ENCODE assay signal across 9 mouse cellular contexts in genomic region chr2:120562859-120563234, GRCm38 (mm10). TPM values are rescaled to one million over a fixed set of nuclear protein-coding genes. Genes with fewer than 3 reads are reported as not detected.
A peak's percentile ranks its signal among the peaks of the same experiment; 100 is the strongest.
DNase-seq lines count a peak whose midpoint lies in the region; ATAC-seq and TF ChIP-seq lines count a peak whose summit lies in the region.
"Had no signal": no experiment of that assay in that cellular context is flagged by ENCODE, and none has a peak within 500 bp of the region (broad histone marks: within the 10 kb centered on the region; RNA-seq: fewer than 3 reads in every experiment).

No protein-coding gene starts in this region.

- H3K4me3 ChIP-seq in heart, adult 2 months, result peak overlapping the region; percentile 100
- peak overlapping the region; percentile 94 for H3K4me3 ChIP-seq in C2C12 (ENCODE audit: insufficient read depth, poor library complexity, severe bottlenecking)
- peak overlapping the region; percentile 69 for H3K4me3 ChIP-seq in forebrain, embryonic 15.5 days
- H3K4me3 ChIP-seq in liver, embryonic 16.5 days (ENCODE audit: low read depth, low read length), result peak overlapping the region; percentile 93

- no peak for ATAC-seq in forebrain, embryonic 15.5 days (replicated peaks)
- ATAC-seq in liver, embryonic 16.5 days (ENCODE audit: low read depth), result no peak

- no peak for DNase-seq in heart, adult 2 months
- DNase-seq in heart, adult 11 months, result no peak
- DNase-seq in ovary, adult 18-20 months (ENCODE audit: low spot score), result no peak
- DNase-seq in left cerebral cortex, adult 18-20 months (ENCODE audit: low spot score in 2 of 2), result no peak
- no peak for DNase-seq in retina, embryonic 14.5 days (ENCODE audit: low spot score)
- DNase-seq: cerebellum, adult 8-10 months had no signal

- no peak for TF ChIP-seq CTCF in heart, adult 2 months (IDR thresholded peaks at IDR 0.05)
- TF ChIP-seq CTCF in C2C12 (IDR thresholded peaks at IDR 0.05; ENCODE audit: control insufficient read depth, insufficient read depth, insufficient read length), result no peak

- intact Hi-C loops in heart, adult 2 months (cut with DNase I), result loop anchor here (2.0 kb wide), 1 partner anchor 46 kb away; the partner anchor contains the start of genes Haus2 and Lrrc57

- no peaks in the 10 kb centered on the region for H3K27me3 ChIP-seq in heart, adult 2 months (ENCODE audit: control insufficient read depth, insufficient read depth, low read length)
- no peaks in the 10 kb centered on the region for H3K27me3 ChIP-seq in C2C12 (ENCODE audit: control insufficient read depth, insufficient read depth, insufficient read length)
- no peaks in the 10 kb centered on the region for H3K27me3 ChIP-seq in forebrain, embryonic 15.5 days
- no peaks in the 10 kb centered on the region for H3K27me3 ChIP-seq in liver, embryonic 16.5 days (ENCODE audit: control insufficient read depth, insufficient read depth, low read depth, low read length)

- H3K79me2 ChIP-seq in heart, adult 2 months (replicated peaks; ENCODE audit: control insufficient read depth, insufficient read depth, low read length), result peaks cover 7% of the 10 kb centered on the region
- peaks cover 61% of the 10 kb centered on the region for H3K79me2 ChIP-seq in C2C12 (ENCODE audit: control insufficient read depth, insufficient read depth)

- H3K4me2 ChIP-seq in forebrain, embryonic 15.5 days (replicated peaks), result peak overlapping the region; percentile 72
- H3K4me2 ChIP-seq in liver, embryonic 16.5 days (ENCODE audit: low read depth, low read length), result peak overlapping the region; percentile 85

- TF ChIP-seq EP300 in heart, adult 2 months (IDR thresholded peaks at IDR 0.05; ENCODE audit: insufficient read depth, low read depth, low read length), result no peak

- H3K36me3 ChIP-seq in heart, adult 2 months (ENCODE audit: control insufficient read depth, insufficient read depth, low read length), result peaks cover 6% of the 10 kb centered on the region
- peaks cover 4% of the 10 kb centered on the region for H3K36me3 ChIP-seq in C2C12 (ENCODE audit: control insufficient read depth, insufficient read depth)
- H3K36me3 ChIP-seq in forebrain, embryonic 15.5 days, result no peaks in the 10 kb centered on the region
- H3K36me3 ChIP-seq in liver, embryonic 16.5 days (ENCODE audit: control insufficient read depth, insufficient read depth), result no peaks in the 10 kb centered on the region

- H3K9me3 ChIP-seq in forebrain, embryonic 15.5 days, result no peaks in the 10 kb centered on the region
- H3K9me3 ChIP-seq in liver, embryonic 16.5 days (replicated peaks; ENCODE audit: control insufficient read depth, low read length), result no peaks in the 10 kb centered on the region

- H3K79me3 ChIP-seq in C2C12 (ENCODE audit: low read depth), result peaks cover 45% of the 10 kb centered on the region

- peaks cover 2% of the 10 kb centered on the region for H3K4me1 ChIP-seq in heart, adult 2 months (ENCODE audit: control insufficient read depth, insufficient read depth, low read length)
- H3K4me1 ChIP-seq in forebrain, embryonic 15.5 days, result peaks cover 13% of the 10 kb centered on the region
- H3K4me1 ChIP-seq in liver, embryonic 16.5 days (ENCODE audit: control insufficient read depth, low read depth, low read length), result peaks cover 21% of the 10 kb centered on the region

- peak overlapping the region; percentile 85 for H3K9ac ChIP-seq in heart, adult 2 months (ENCODE audit: low read depth, low read length)
- H3K9ac ChIP-seq in forebrain, embryonic 15.5 days (replicated peaks), result peak overlapping the region; percentile 85
- H3K9ac ChIP-seq in liver, embryonic 16.5 days (ENCODE audit: low read depth, low read length), result peak overlapping the region; percentile 97

- WGBS in heart, adult 2 months, result 14% methylated on average over 9 of the region's 9 CpGs
- WGBS in forebrain, embryonic 15.5 days, result 23% methylated on average over 9 of the region's 9 CpGs
- WGBS in liver, embryonic 16.5 days (ENCODE audit: insufficient replicate concordance), result 5% methylated on average over 9 of the region's 9 CpGs

- peak overlapping the region; percentile 78 for H3ac ChIP-seq in C2C12 (ENCODE audit: control insufficient read depth, insufficient read length, low read depth)

- peak overlapping the region; percentile 93 for H3K27ac ChIP-seq in heart, adult 2 months
- no peak overlapping the region for H3K27ac ChIP-seq in forebrain, embryonic 15.5 days (replicated peaks)
- peak overlapping the region; percentile 66 for H3K27ac ChIP-seq in liver, embryonic 16.5 days (ENCODE audit: low read length)

- no peak for TF ChIP-seq POLR2A in heart, adult 2 months (IDR thresholded peaks at IDR 0.05; ENCODE audit: insufficient read depth, low read depth, low read length)

TF ChIP-seq in C2C12, 6 proteins besides CTCF, POLR2A, EP300 and RAD21:
- no peak for TF ChIP-seq MYOD1 (IDR thresholded peaks at IDR 0.05; ENCODE audit: control insufficient read depth, insufficient read length, low read depth)
- no peak for TF ChIP-seq CEBPB (IDR thresholded peaks at IDR 0.05; ENCODE audit: low read depth)
- no peak for TF ChIP-seq USF1 (IDR thresholded peaks at IDR 0.05; ENCODE audit: low read depth)
- TF ChIP-seq MYOG (IDR thresholded peaks at IDR 0.05; ENCODE audit: control insufficient read depth, extremely low read depth, insufficient read length), result no peak
- TF ChIP-seq FOSL1 (IDR thresholded peaks at IDR 0.05; ENCODE audit: insufficient read depth, low read length, poor library complexity, severe bottlenecking), result no peak
- TF ChIP-seq MAX (IDR thresholded peaks at IDR 0.05), result no peak
TF ChIP-seq in C2C12: peak in this region for 0.

RNA-seq across cellular contexts. Expression of gene Zfp106, which starts 0.8 kb away (rescaled TPM):
- 100 to 1,000 TPM; 443 to 527 TPM for total RNA-seq in heart, adult 2 months (2021)
- 174 and 320 TPM in 2 replicates for polyA plus RNA-seq in heart, adult 2 months (2012; rRNA removed)
- polyA plus RNA-seq in C2C12 (2012; fragmentation: generic; extraction: Trizol), result 39.2 TPM
- 47.8 and 50.8 TPM in 2 replicates for polyA plus RNA-seq in forebrain, embryonic 15.5 days (2015; fragmentation: Nextera tagmentation; extraction: Ambion mirVana)
- polyA plus RNA-seq in liver, embryonic 16.5 days (2015; fragmentation: Nextera tagmentation; extraction: Ambion mirVana), result 15.2 and 15.6 TPM in 2 replicates
- total RNA-seq in left cerebral cortex, adult 18-20 months (2021), result 100 to 1,000 TPM; 168 to 179 TPM

RNA-seq across cellular contexts. Expression of gene Snap23, which starts 4.6 kb away (rescaled TPM):
- total RNA-seq in heart, adult 2 months (2021), result 10 to 100 TPM; 57.9 to 65.4 TPM
- 12.1 and 25.8 TPM in 2 replicates for polyA plus RNA-seq in heart, adult 2 months (2012; rRNA removed)
- 9.4 TPM for polyA plus RNA-seq in C2C12 (2012; fragmentation: generic; extraction: Trizol)
- 17.3 and 19.6 TPM in 2 replicates for polyA plus RNA-seq in forebrain, embryonic 15.5 days (2015; fragmentation: Nextera tagmentation; extraction: Ambion mirVana)
- polyA plus RNA-seq in liver, embryonic 16.5 days (2015; fragmentation: Nextera tagmentation; extraction: Ambion mirVana), result 24.2 and 27.1 TPM in 2 replicates
- 10 to 100 TPM; 20.0 to 21.1 TPM for total RNA-seq in left cerebral cortex, adult 18-20 months (2021)

RNA-seq across cellular contexts. Expression of gene Haus2, which starts 46.3 kb away (rescaled TPM):
- total RNA-seq in heart, adult 2 months (2021), result 10 to 100 TPM in 1 of 2 experiments, 1 to 10 TPM in 1; 9.8 to 10.2 TPM
- 3.6 and 8.1 TPM in 2 replicates for polyA plus RNA-seq in heart, adult 2 months (2012; rRNA removed)
- 4.1 TPM for polyA plus RNA-seq in C2C12 (2012; fragmentation: generic; extraction: Trizol)
- 29.5 and 30.5 TPM in 2 replicates for polyA plus RNA-seq in forebrain, embryonic 15.5 days (2015; fragmentation: Nextera tagmentation; extraction: Ambion mirVana)
- 9.1 and 9.7 TPM in 2 replicates for polyA plus RNA-seq in liver, embryonic 16.5 days (2015; fragmentation: Nextera tagmentation; extraction: Ambion mirVana)
- total RNA-seq in left cerebral cortex, adult 18-20 months (2021), result 10 to 100 TPM; 13.1 to 14.9 TPM

RNA-seq across cellular contexts. Expression of gene Lrrc57, which starts 46.5 kb away (rescaled TPM):
- 10 to 100 TPM; 14.5 to 14.9 TPM for total RNA-seq in heart, adult 2 months (2021)
- 12.1 and 21.1 TPM in 2 replicates for polyA plus RNA-seq in heart, adult 2 months (2012; rRNA removed)
- polyA plus RNA-seq in C2C12 (2012; fragmentation: generic; extraction: Trizol), result 8.0 TPM
- polyA plus RNA-seq in forebrain, embryonic 15.5 days (2015; fragmentation: Nextera tagmentation; extraction: Ambion mirVana), result 37.6 and 38.7 TPM in 2 replicates
- 11.4 and 12.7 TPM in 2 replicates for polyA plus RNA-seq in liver, embryonic 16.5 days (2015; fragmentation: Nextera tagmentation; extraction: Ambion mirVana)
- total RNA-seq in left cerebral cortex, adult 18-20 months (2021), result 10 to 100 TPM; 43.6 to 44.7 TPM
